Mouse (Mus musculus): Measurements from ENCODE around the gene Acot12. TPM values are rescaled to one million over a fixed set of nuclear protein-coding genes. Genes with fewer than 3 reads are reported as not detected.

Gene Acot12
- polyA plus RNA-seq, 1 experiment from 2014 or later = not detected

DNA sequence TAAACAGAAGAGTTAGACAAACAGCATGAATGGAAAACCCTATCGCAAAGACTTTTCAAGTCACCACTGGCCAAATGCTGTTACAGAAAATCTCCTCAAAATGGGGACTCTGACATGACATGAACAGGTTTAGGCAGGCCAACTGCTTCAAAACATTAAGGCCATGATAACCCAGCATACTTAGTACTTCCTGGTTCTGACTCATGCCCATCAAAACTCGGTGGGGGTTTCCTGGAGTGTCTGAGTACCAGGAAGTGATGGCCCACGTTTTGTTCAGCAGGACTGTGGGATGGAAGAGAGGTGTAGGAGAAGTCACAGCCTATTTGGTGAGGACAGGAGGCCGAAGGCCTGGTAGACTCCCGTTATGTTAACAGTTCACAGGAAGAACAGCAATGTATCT, 60.4 kb downstream of the Acot12 start:
- no peak overlapping the region for H3K27ac ChIP-seq (replicated peaks)
- peaks cover 6% of the 10 kb centered on the region for H3K4me1 ChIP-seq (replicated peaks)
- H3K9ac ChIP-seq = no peak overlapping the region
- ATAC-seq (ENCODE audit: low FRiP score, low read depth) = no peak
- H3K4me2 ChIP-seq = no peak overlapping the region
- no peaks in the 10 kb centered on the region for H3K27me3 ChIP-seq
- H3K9me3 ChIP-seq = no peaks in the 10 kb centered on the region
- no peak overlapping the region for H3K4me3 ChIP-seq
- H3K36me3 ChIP-seq = peaks cover 63% of the 10 kb centered on the region
- WGBS = 90% methylated on average over 5 of the region's 5 CpGs

GRCm38 (mm10) chr13:91807155-91807839, 66.0 kb downstream of the Acot12 start, which contains the start of gene Zcchc9:
TSS of gene Zcchc9 (minus strand) at chr13:91807705.
- peaks cover 11% of the 10 kb centered on the region for H3K4me1 ChIP-seq (replicated peaks)
- under 1% methylated on average over 50 of the region's 50 CpGs for WGBS
- H3K9me3 ChIP-seq = no peaks in the 10 kb centered on the region
- H3K27ac ChIP-seq (replicated peaks) = peak within 1 kb of the TSS; percentile 98
- peaks cover 17% of the 10 kb centered on the region for H3K36me3 ChIP-seq
- peak within 1 kb of the TSS; percentile 94 for H3K4me3 ChIP-seq
- no peaks in the 10 kb centered on the region for H3K27me3 ChIP-seq
- peak; percentile 99 for ATAC-seq (ENCODE audit: low FRiP score, low read depth)
- peak within 1 kb of the TSS; percentile 99 for H3K9ac ChIP-seq
- peak within 1 kb of the TSS; percentile 60 for H3K4me2 ChIP-seq

DNA sequence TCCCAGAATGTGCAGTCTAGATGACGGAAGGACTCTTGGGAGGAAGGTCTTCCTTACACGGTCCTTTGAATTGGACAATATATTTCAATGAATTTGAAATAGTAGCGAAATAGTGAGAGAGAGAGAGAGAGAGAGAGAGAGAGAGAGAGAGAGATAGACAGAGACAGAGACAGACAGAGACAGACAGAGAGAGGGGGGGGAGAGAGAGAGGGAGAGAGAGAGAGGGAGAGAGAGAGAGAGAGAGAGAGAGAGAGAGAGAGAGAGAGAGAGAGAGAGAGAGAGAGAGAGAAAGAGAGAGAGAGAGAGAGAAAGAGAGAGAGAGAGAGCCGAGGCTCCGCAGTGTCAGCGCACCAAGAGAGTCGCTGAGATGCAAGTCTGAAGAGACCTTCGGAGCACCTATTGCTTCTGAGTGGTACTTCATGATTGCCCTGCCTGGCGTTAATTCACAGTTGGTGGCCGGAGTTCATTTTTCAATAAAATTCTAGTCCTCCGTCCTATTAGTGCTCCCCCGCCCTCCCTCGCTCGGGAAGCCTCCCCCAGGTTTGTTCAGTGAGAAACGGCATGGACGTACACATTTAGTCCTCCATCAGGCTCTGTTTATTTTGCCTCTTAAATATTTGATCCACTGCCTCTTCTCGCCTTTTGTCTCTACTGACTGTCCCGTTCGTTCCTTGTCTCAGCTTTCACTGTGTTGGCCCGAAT, 66.7 kb downstream of the Acot12 start:
- Histone ChIP-seq H3K4me1 (replicated peaks) (peaks cover 11% of the 10 kb centered on the region), H3K27me3 (no peaks in the 10 kb centered on the region), H3K4me3 (peak overlapping the region; percentile 94), H3K9ac (peak overlapping the region; percentile 99), H3K4me2 (peak overlapping the region; percentile 60), H3K9me3 (no peaks in the 10 kb centered on the region), H3K27ac (replicated peaks) (peak overlapping the region; percentile 98), H3K36me3 (peaks cover 17% of the 10 kb centered on the region)
- 31% methylated on average over 20 of the region's 20 CpGs for WGBS
- no peak for ATAC-seq (ENCODE audit: low FRiP score, low read depth)

- Histone ChIP-seq H3K9ac (no peak overlapping the region), H3K9me3 (0 out of 2 replicates have a peak, but pooled peaks cover 6% of the 10 kb centered on the region), H3K36me3 (peaks cover 13% of the 10 kb centered on the region), H3K4me2 (no peak overlapping the region), H3K4me3 (no peak overlapping the region), H3K4me1 (replicated peaks) (peaks cover 11% of the 10 kb centered on the region), H3K27ac (replicated peaks) (no peak overlapping the region), H3K27me3 (no peaks in the 10 kb centered on the region)
- WGBS = 45% methylated on average over 2 of the region's 2 CpGs
- no peak for ATAC-seq (ENCODE audit: low FRiP score, low read depth)
These were observed 68.2 kb downstream of the Acot12 start for GRCm38 (mm10) chr13:91809476-91809875.

DNA sequence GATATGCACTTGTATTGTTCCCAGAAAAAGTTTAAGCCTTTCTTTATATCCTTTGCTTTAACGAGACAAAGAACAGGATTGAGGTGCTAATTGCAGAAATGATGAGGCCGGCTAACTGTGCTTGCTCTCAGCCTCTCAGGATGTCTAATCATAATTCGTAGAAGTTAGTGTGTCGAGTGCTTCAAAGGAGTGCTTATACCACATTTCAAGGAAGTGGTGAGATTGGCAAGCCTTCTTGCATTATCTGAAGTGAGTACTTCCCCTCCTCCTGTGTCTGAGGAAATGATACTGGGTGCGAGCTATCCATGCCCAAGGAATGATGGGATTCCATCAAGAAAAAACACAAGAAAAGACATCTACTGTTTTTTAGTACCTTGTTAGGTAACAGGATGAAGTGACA, 73.4 kb downstream of the Acot12 start:
- Histone ChIP-seq H3K36me3 (no peaks in the 10 kb centered on the region), H3K4me1 (replicated peaks) (no peaks in the 10 kb centered on the region), H3K27me3 (no peaks in the 10 kb centered on the region), H3K27ac (replicated peaks) (no peak overlapping the region), H3K4me3 (no peak overlapping the region), H3K4me2 (no peak overlapping the region), H3K9ac (no peak overlapping the region), H3K9me3 (0 out of 2 replicates have a peak, but pooled peaks cover 6% of the 10 kb centered on the region)
- 92% methylated on average over 5 of the region's 5 CpGs for WGBS
- ATAC-seq (ENCODE audit: low FRiP score, low read depth) = no peak

GRCm38 (mm10) chr13:91823735-91824134, 82.4 kb downstream of the Acot12 start:
- Histone ChIP-seq H3K9ac (no peak overlapping the region), H3K4me2 (no peak overlapping the region), H3K4me3 (no peak overlapping the region), H3K27me3 (no peaks in the 10 kb centered on the region), H3K9me3 (no peaks in the 10 kb centered on the region), H3K4me1 (replicated peaks) (no peaks in the 10 kb centered on the region), H3K36me3 (no peaks in the 10 kb centered on the region), H3K27ac (replicated peaks) (no peak overlapping the region)
- ATAC-seq (ENCODE audit: low FRiP score, low read depth) = no peak
- WGBS = 71% methylated on average over 6 of the region's 6 CpGs

GRCm38 (mm10) chr13:91824845-91825550, 83.7 kb downstream of the Acot12 start:
- H3K36me3 ChIP-seq = no peaks in the 10 kb centered on the region
- no peak overlapping the region for H3K4me2 ChIP-seq
- 65% methylated on average over 4 of the region's 4 CpGs for WGBS
- no peak for ATAC-seq (ENCODE audit: low FRiP score, low read depth)
- no peak overlapping the region for H3K4me3 ChIP-seq
- no peak overlapping the region for H3K27ac ChIP-seq (replicated peaks)
- H3K9me3 ChIP-seq = no peaks in the 10 kb centered on the region
- H3K9ac ChIP-seq = no peak overlapping the region
- no peaks in the 10 kb centered on the region for H3K4me1 ChIP-seq (replicated peaks)
- H3K27me3 ChIP-seq = no peaks in the 10 kb centered on the region

- H3K27me3 ChIP-seq = no peaks in the 10 kb centered on the region
- no peak overlapping the region for H3K4me3 ChIP-seq
- no peak for ATAC-seq (ENCODE audit: low FRiP score, low read depth)
- 85% methylated on average over 2 of the region's 2 CpGs for WGBS
- H3K9me3 ChIP-seq = no peaks in the 10 kb centered on the region
- no peak overlapping the region for H3K9ac ChIP-seq
- no peaks in the 10 kb centered on the region for H3K4me1 ChIP-seq (replicated peaks)
- no peak overlapping the region for H3K4me2 ChIP-seq
- no peaks in the 10 kb centered on the region for H3K36me3 ChIP-seq
- H3K27ac ChIP-seq (replicated peaks) = no peak overlapping the region
These were observed 84.8 kb downstream of the Acot12 start for GRCm38 (mm10) chr13:91826066-91826465.

- Histone ChIP-seq H3K4me1 (replicated peaks) (no peaks in the 10 kb centered on the region), H3K27me3 (no peaks in the 10 kb centered on the region), H3K9ac (no peak overlapping the region), H3K4me2 (no peak overlapping the region), H3K36me3 (no peaks in the 10 kb centered on the region), H3K4me3 (no peak overlapping the region), H3K9me3 (no peaks in the 10 kb centered on the region), H3K27ac (replicated peaks) (no peak overlapping the region)
- no peak for ATAC-seq (ENCODE audit: low FRiP score, low read depth)
These were observed 86.6 kb downstream of the Acot12 start for GRCm38 (mm10) chr13:91827876-91828275.

Small RNAs within 50 kb of the gene (microRNA-seq; reads per million reads assigned to microRNA genes)
- not detected for gene Gm27656

Other genes with a start within 250 kb of the Acot12 start
- 19.3 TPM in 2 replicates for gene Zcchc9, start 66.2 kb downstream of the Acot12 start, polyA plus RNA-seq (2015; fragmentation: Nextera tagmentation; extraction: Ambion mirVana)
- gene Ckmt2, start 135.4 kb downstream of the Acot12 start, polyA plus RNA-seq (2015; fragmentation: Nextera tagmentation; extraction: Ambion mirVana) = not detected in 2 replicates

Data from hindbrain, embryonic 15.5 days (tissue).